Mouse (Mus musculus): Measurements from ENCODE around the gene Samsn1. TPM values are rescaled to one million over a fixed set of nuclear protein-coding genes. Genes with fewer than 3 reads are reported as not detected.

The Samsn1 gene
- polyA plus RNA-seq, 1 experiment from 2014 or later, result 0.42 TPM

- no peaks in the 10 kb centered on the region for H3K36me3 ChIP-seq (ENCODE audit: control insufficient read depth, insufficient read depth, low read length)
- H3K9me3 ChIP-seq (ENCODE audit: control insufficient read depth, low read length), result no peaks in the 10 kb centered on the region
- 98% methylated on average over 2 of the region's 2 CpGs for WGBS
- H3K9ac ChIP-seq (replicated peaks; ENCODE audit: low read depth, low read length), result no peak overlapping the region
- H3K27ac ChIP-seq (ENCODE audit: low read depth, low read length), result no peak overlapping the region
- H3K4me3 ChIP-seq (ENCODE audit: low read depth, low read length), result no peak overlapping the region
- no peaks in the 10 kb centered on the region for H3K4me1 ChIP-seq (ENCODE audit: control insufficient read depth, insufficient read depth, low read length)
- no peak overlapping the region for H3K4me2 ChIP-seq (ENCODE audit: low read depth, low read length)
- H3K27me3 ChIP-seq (ENCODE audit: control insufficient read depth, insufficient read depth, low read length), result no peaks in the 10 kb centered on the region
- no peak for ATAC-seq (ENCODE audit: low read depth)
Measured at GRCm38 (mm10) chr16:75874508-75874907, 147.6 kb downstream of the Samsn1 start.

DNA sequence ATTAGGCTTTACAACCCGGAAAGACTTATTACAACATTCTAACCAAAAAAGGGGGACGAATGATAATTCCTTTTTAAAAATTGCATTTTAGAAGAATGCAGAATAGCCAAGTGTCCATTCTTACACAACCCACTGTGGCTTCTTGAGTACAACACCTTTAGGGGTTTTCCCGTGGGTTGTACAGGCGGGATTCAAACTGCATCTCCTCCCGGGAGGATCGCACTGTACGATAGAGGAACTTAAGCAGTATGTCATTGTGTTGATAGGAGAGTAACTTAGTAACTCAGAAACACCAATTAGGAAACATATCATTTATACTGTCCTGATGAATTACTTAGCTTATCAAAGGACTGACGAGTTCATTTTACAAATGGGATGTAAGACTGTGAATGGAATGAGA, 149.8 kb downstream of the Samsn1 start:
- H3K9me3 ChIP-seq (ENCODE audit: control insufficient read depth, low read length), result no peaks in the 10 kb centered on the region
- H3K9ac ChIP-seq (replicated peaks; ENCODE audit: low read depth, low read length), result no peak overlapping the region
- ATAC-seq (ENCODE audit: low read depth), result no peak
- no peak overlapping the region for H3K4me2 ChIP-seq (ENCODE audit: low read depth, low read length)
- no peaks in the 10 kb centered on the region for H3K27me3 ChIP-seq (ENCODE audit: control insufficient read depth, insufficient read depth, low read length)
- WGBS, result 76% methylated on average over 8 of the region's 8 CpGs
- no peak overlapping the region for H3K4me3 ChIP-seq (ENCODE audit: low read depth, low read length)
- H3K27ac ChIP-seq (ENCODE audit: low read depth, low read length), result no peak overlapping the region
- H3K36me3 ChIP-seq (ENCODE audit: control insufficient read depth, insufficient read depth, low read length), result no peaks in the 10 kb centered on the region
- no peaks in the 10 kb centered on the region for H3K4me1 ChIP-seq (ENCODE audit: control insufficient read depth, insufficient read depth, low read length)

- Histone ChIP-seq H3K27ac (ENCODE audit: low read depth, low read length) (no peak overlapping the region), H3K9ac (replicated peaks; ENCODE audit: low read depth, low read length) (no peak overlapping the region), H3K4me2 (ENCODE audit: low read depth, low read length) (no peak overlapping the region), H3K27me3 (ENCODE audit: control insufficient read depth, insufficient read depth, low read length) (no peaks in the 10 kb centered on the region), H3K9me3 (ENCODE audit: control insufficient read depth, low read length) (no peaks in the 10 kb centered on the region), H3K4me1 (ENCODE audit: control insufficient read depth, insufficient read depth, low read length) (no peaks in the 10 kb centered on the region), H3K36me3 (ENCODE audit: control insufficient read depth, insufficient read depth, low read length) (no peaks in the 10 kb centered on the region), H3K4me3 (ENCODE audit: low read depth, low read length) (no peak overlapping the region)
- no peak for ATAC-seq (ENCODE audit: low read depth)
- 88% methylated on average over 6 of the region's 6 CpGs for WGBS
Measured at GRCm38 (mm10) chr16:75867400-75867799, 154.7 kb downstream of the Samsn1 start.

- no peak for ATAC-seq (ENCODE audit: low read depth)
- no peak overlapping the region for H3K27ac ChIP-seq (ENCODE audit: low read depth, low read length)
- no peak overlapping the region for H3K4me2 ChIP-seq (ENCODE audit: low read depth, low read length)
- no peak overlapping the region for H3K9ac ChIP-seq (replicated peaks; ENCODE audit: low read depth, low read length)
- no peaks in the 10 kb centered on the region for H3K9me3 ChIP-seq (ENCODE audit: control insufficient read depth, low read length)
- H3K36me3 ChIP-seq (ENCODE audit: control insufficient read depth, insufficient read depth, low read length), result no peaks in the 10 kb centered on the region
- no peak overlapping the region for H3K4me3 ChIP-seq (ENCODE audit: low read depth, low read length)
- no peaks in the 10 kb centered on the region for H3K27me3 ChIP-seq (ENCODE audit: control insufficient read depth, insufficient read depth, low read length)
- H3K4me1 ChIP-seq (ENCODE audit: control insufficient read depth, insufficient read depth, low read length), result no peaks in the 10 kb centered on the region
- WGBS, result 80% methylated on average over 6 of the region's 6 CpGs
Measured at GRCm38 (mm10) chr16:75865505-75865904, 156.6 kb downstream of the Samsn1 start.

- Histone ChIP-seq H3K27ac (ENCODE audit: low read depth, low read length) (no peak overlapping the region), H3K4me3 (ENCODE audit: low read depth, low read length) (no peak overlapping the region), H3K4me2 (ENCODE audit: low read depth, low read length) (no peak overlapping the region), H3K9ac (replicated peaks; ENCODE audit: low read depth, low read length) (no peak overlapping the region), H3K27me3 (ENCODE audit: control insufficient read depth, insufficient read depth, low read length) (no peaks in the 10 kb centered on the region), H3K9me3 (ENCODE audit: control insufficient read depth, low read length) (no peaks in the 10 kb centered on the region), H3K4me1 (ENCODE audit: control insufficient read depth, insufficient read depth, low read length) (no peaks in the 10 kb centered on the region), H3K36me3 (ENCODE audit: control insufficient read depth, insufficient read depth, low read length) (no peaks in the 10 kb centered on the region)
- no peak for ATAC-seq (ENCODE audit: low read depth)
- 82% methylated on average over 2 of the region's 2 CpGs for WGBS
Measured at GRCm38 (mm10) chr16:75864673-75865072, 157.4 kb downstream of the Samsn1 start.

DNA sequence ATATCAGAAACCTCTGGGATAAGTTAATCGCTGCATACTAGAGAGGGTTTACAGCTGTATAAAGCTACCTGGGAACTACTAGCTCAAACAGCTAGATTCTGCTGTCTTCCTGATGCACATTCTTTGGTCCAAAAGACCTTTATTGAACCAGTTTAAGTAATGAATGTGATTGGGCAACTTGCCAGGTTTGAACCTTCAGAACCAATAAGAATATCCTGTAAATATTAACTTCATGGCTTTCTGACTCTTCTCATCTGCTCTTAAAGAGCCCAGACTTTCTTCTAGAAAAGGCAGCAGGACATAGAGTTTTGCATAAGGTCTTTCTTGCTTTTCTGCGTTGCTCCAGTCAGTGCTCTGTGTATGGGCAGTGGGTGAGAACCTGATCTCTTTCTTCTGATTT, 165.7 kb downstream of the Samsn1 start:
- no peak for ATAC-seq (ENCODE audit: low read depth)
- H3K9me3 ChIP-seq (ENCODE audit: control insufficient read depth, low read length), result no peaks in the 10 kb centered on the region
- H3K27me3 ChIP-seq (ENCODE audit: control insufficient read depth, insufficient read depth, low read length), result no peaks in the 10 kb centered on the region
- H3K4me2 ChIP-seq (ENCODE audit: low read depth, low read length), result no peak overlapping the region
- H3K36me3 ChIP-seq (ENCODE audit: control insufficient read depth, insufficient read depth, low read length), result no peaks in the 10 kb centered on the region
- H3K27ac ChIP-seq (ENCODE audit: low read depth, low read length), result no peak overlapping the region
- no peak overlapping the region for H3K4me3 ChIP-seq (ENCODE audit: low read depth, low read length)
- H3K9ac ChIP-seq (replicated peaks; ENCODE audit: low read depth, low read length), result no peak overlapping the region
- H3K4me1 ChIP-seq (ENCODE audit: control insufficient read depth, insufficient read depth, low read length), result no peaks in the 10 kb centered on the region
- 84% methylated on average over 2 of the region's 2 CpGs for WGBS

GRCm38 (mm10) chr16:75855402-75855801, 166.7 kb downstream of the Samsn1 start:
- H3K9ac ChIP-seq (replicated peaks; ENCODE audit: low read depth, low read length), result no peak overlapping the region
- H3K27ac ChIP-seq (ENCODE audit: low read depth, low read length), result no peak overlapping the region
- H3K27me3 ChIP-seq (ENCODE audit: control insufficient read depth, insufficient read depth, low read length), result no peaks in the 10 kb centered on the region
- H3K4me2 ChIP-seq (ENCODE audit: low read depth, low read length), result no peak overlapping the region
- ATAC-seq (ENCODE audit: low read depth), result no peak
- no peaks in the 10 kb centered on the region for H3K4me1 ChIP-seq (ENCODE audit: control insufficient read depth, insufficient read depth, low read length)
- 91% methylated on average over 7 of the region's 7 CpGs for WGBS
- no peaks in the 10 kb centered on the region for H3K36me3 ChIP-seq (ENCODE audit: control insufficient read depth, insufficient read depth, low read length)
- H3K9me3 ChIP-seq (ENCODE audit: control insufficient read depth, low read length), result no peaks in the 10 kb centered on the region
- no peak overlapping the region for H3K4me3 ChIP-seq (ENCODE audit: low read depth, low read length)

DNA sequence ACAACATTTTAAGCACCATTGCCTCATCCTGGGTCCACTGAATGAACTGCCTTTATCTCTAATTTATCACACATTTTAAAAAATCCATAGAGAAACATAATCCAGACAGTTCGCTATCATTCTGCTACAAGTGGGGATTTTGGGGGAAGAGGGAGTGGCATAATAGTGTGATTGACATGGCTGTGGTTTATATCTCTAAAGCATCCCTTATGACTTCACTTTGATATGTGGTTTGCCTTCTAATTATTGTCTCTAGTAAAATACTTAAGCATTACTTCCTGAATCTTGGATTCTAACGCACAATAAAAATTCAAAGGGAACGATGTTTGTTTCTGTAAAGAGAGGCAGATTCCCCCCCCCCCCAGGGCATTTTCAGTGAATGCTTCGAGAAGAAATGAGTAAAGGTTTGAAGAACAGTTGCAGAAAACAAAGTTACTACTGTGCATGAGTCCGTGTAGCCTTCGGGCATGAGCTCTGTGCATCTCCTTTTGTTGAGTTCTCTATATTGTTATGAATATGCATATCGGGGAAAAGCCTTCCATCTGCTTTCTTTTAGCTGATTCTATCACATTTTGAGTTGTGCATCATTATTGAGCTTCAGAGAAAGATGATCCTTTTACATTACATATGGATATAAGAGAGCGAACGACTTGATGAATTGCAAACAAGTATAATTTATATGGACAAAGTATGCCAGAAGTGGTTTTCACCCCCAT, 168.4 kb downstream of the Samsn1 start:
- Histone ChIP-seq H3K4me1 (ENCODE audit: control insufficient read depth, insufficient read depth, low read length) (no peaks in the 10 kb centered on the region), H3K27ac (ENCODE audit: low read depth, low read length) (no peak overlapping the region), H3K27me3 (ENCODE audit: control insufficient read depth, insufficient read depth, low read length) (no peaks in the 10 kb centered on the region), H3K9me3 (ENCODE audit: control insufficient read depth, low read length) (no peaks in the 10 kb centered on the region), H3K9ac (replicated peaks; ENCODE audit: low read depth, low read length) (no peak overlapping the region), H3K4me2 (ENCODE audit: low read depth, low read length) (no peak overlapping the region), H3K36me3 (ENCODE audit: control insufficient read depth, insufficient read depth, low read length) (no peaks in the 10 kb centered on the region), H3K4me3 (ENCODE audit: low read depth, low read length) (no peak overlapping the region)
- ATAC-seq (ENCODE audit: low read depth), result no peak
- 85% methylated on average over 9 of the region's 9 CpGs for WGBS

- H3K9me3 ChIP-seq (ENCODE audit: control insufficient read depth, low read length), result no peaks in the 10 kb centered on the region
- H3K4me3 ChIP-seq (ENCODE audit: low read depth, low read length), result no peak overlapping the region
- ATAC-seq (ENCODE audit: low read depth), result no peak
- no peaks in the 10 kb centered on the region for H3K4me1 ChIP-seq (ENCODE audit: control insufficient read depth, insufficient read depth, low read length)
- no peak overlapping the region for H3K4me2 ChIP-seq (ENCODE audit: low read depth, low read length)
- H3K9ac ChIP-seq (replicated peaks; ENCODE audit: low read depth, low read length), result no peak overlapping the region
- WGBS, result 78% methylated on average over 2 of the region's 2 CpGs
- no peaks in the 10 kb centered on the region for H3K27me3 ChIP-seq (ENCODE audit: control insufficient read depth, insufficient read depth, low read length)
- no peaks in the 10 kb centered on the region for H3K36me3 ChIP-seq (ENCODE audit: control insufficient read depth, insufficient read depth, low read length)
- no peak overlapping the region for H3K27ac ChIP-seq (ENCODE audit: low read depth, low read length)
Measured at GRCm38 (mm10) chr16:75852485-75852884, 169.6 kb downstream of the Samsn1 start.
